Mouse (Mus musculus) midbrain, postnatal 0 days (tissue): ENCODE data around the gene Trabd2b. TPM values are rescaled to one million over a fixed set of nuclear protein-coding genes. Genes with fewer than 3 reads are reported as not detected.
A peak's percentile ranks its signal among the peaks of the same experiment; 100 is the strongest.

Experiments
- ATAC-seq: fragments of 200-750 bp; cut with Nextera tagmentation; 2 replicates; pipeline ENCODE4 v1.8.0; 2017; ENCODE audit warnings: moderate number of reproducible peaks, mild to moderate bottlenecking, moderate TSS enrichment, moderate library complexity; ENCODE audit not compliant: low FRiP score
- DNase-seq: peaks from one replicate; pipeline ENCODE4 v3.0.0-alpha.2; 2015; ENCODE audit warnings: low spot score
- H3K27ac ChIP-seq: fragments of 300-500 bp; sonication (generic); 2 replicates; pipeline ENCODE4 v1.5.1; 2014; ENCODE audit warnings: low read depth, mild to moderate bottlenecking, low read length, mixed read lengths
- H3K27me3 ChIP-seq: fragments of 300-500 bp; sonication (generic); 2 replicates; pipeline ENCODE4 v1.6.1; 2014; ENCODE audit warnings: low read length, control low read depth, mixed read lengths; ENCODE audit not compliant: insufficient read depth
- H3K36me3 ChIP-seq: fragments of 300-500 bp; sonication (generic); 2 replicates; pipeline ENCODE4 v1.6.1; 2014; ENCODE audit warnings: low read length, control low read depth, mixed read lengths; ENCODE audit not compliant: insufficient read depth
- H3K4me1 ChIP-seq: fragments of 300-500 bp; sonication (generic); 2 replicates; pipeline ENCODE4 v1.6.1; 2014; ENCODE audit warnings: mild to moderate bottlenecking, control low read depth, antibody characterized with exemption, low read length, mixed read lengths; ENCODE audit not compliant: insufficient read depth
- H3K4me2 ChIP-seq: fragments of 300-500 bp; sonication (generic); 2 replicates; pipeline ENCODE4 v1.6.1; 2014; ENCODE audit warnings: low read depth, mild to moderate bottlenecking, low read length, mixed read lengths; ENCODE audit not compliant: poor library complexity, severe bottlenecking
- H3K4me3 ChIP-seq: fragments of 300-500 bp; sonication (generic); 2 replicates; pipeline ENCODE4 v1.5.1; 2014; ENCODE audit warnings: low read depth, mild to moderate bottlenecking, low read length, moderate library complexity
- H3K9ac ChIP-seq: fragments of 300-500 bp; sonication (generic); replicated peaks from 2 replicates; pipeline ENCODE4 v1.6.1; 2014; ENCODE audit warnings: mild to moderate bottlenecking, low read length, moderate library complexity, mixed read lengths; ENCODE audit not compliant: poor library complexity, severe bottlenecking
- H3K9me3 ChIP-seq: fragments of 300-500 bp; sonication (generic); 2 replicates; pipeline ENCODE4 v1.6.1; 2016; ENCODE audit warnings: low read length, control low read depth
- CTCF ChIP-seq: IDR thresholded peaks from 2 replicates; pipeline ENCODE4 v1.5.1; 2016; ENCODE audit warnings: antibody characterized with exemption, mild to moderate bottlenecking
- WGBS: fragments of 180-500 bp; shearing (Covaris S2); extraction: QIAGEN DNeasy Blood & Tissue Kit; methylation state at CpG from one replicate; pipeline ENCODE4 v1.1.7; 2014; 5-methylcytosine and 5-hydroxymethylcytosine counted together
- polyA plus RNA-seq: library from polyadenylated mRNA; unstranded; fragments of >200 nt; fragmentation: Nextera tagmentation; extraction: Ambion mirVana; gene quantifications from 2 replicates; pipeline ENCODE4 v1.2.1, GENCODE M21; 2015
- total RNA-seq: library from RNA; depleted of rRNA; stranded (reverse); fragments of >200 nt; gene quantifications from 2 replicates; pipeline ENCODE4 v1.2.3, GENCODE M21; 2014

Trabd2b gene
- total and polyA plus RNA-seq, 2 experiments from 2014 or later: 0.48 to 1.8 TPM

DNA sequence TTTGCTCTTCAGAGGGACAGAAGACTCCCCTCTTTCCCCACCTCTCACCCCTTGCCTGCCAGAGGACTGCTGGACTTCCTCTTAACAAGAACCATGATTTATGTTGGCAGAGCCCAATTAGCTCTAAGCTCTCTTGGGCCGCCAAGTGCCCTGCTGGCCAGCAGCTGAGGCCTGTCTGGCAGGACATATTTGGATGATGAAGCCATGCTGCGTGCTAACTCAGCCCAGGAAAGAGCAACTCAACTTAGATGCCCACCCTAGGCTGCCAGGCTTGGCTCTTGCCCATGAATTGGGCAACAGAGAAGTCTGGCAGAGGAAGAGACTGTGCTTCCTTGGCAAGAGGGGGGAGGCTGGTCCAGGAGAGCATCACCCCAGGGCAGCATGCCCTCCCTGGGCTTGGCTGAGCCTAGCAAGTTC, 20.1 kb upstream of the Trabd2b start:
- no peak for TF ChIP-seq CTCF

DNA sequence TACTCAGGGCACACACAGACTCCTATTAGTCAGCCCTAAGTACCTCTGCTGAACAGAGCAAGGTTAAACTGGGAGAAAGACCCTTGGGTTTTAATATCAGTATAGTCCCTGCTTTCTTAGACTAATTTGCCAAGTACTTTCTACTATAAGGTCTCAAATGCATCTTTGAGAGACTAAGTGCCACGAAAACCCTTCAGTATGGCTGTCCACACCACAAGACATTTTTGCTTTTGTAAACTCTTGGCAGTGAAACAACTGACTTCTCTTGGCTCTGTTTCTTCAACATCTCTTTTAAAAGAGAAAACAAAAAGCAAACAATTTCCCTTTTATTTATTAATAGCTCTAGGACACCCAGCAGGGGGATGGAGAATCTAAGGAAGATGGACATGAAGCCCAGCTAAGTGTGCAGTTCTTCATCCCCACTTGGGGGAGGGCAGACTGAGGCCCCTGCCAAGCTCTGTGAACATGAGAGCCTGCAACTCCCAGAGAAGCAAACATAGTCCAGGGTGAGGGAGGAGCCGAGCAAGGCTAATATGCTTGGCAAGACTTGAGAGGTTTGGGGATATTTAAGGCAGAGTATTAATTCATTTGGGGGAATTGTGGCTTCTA, 18.9 kb upstream of the Trabd2b start:
- Histone ChIP-seq H3K4me2 (no peak overlapping the region), H3K4me3 (no peak overlapping the region), H3K9ac (no peak overlapping the region), H3K36me3 (no peaks in the 10 kb centered on the region), H3K27ac (no peak overlapping the region), H3K4me1 (no peaks in the 10 kb centered on the region), H3K27me3 (no peaks in the 10 kb centered on the region), H3K9me3 (no peaks in the 10 kb centered on the region)
- 61% methylated on average over 2 of the region's 2 CpGs for WGBS
- ATAC-seq: no peak
- DNase-seq: peak; percentile 35
- TF ChIP-seq CTCF: no peak

More for the DNA sequence above, 20.1 kb upstream of the Trabd2b start:
- Histone ChIP-seq H3K4me3 (no peak overlapping the region), H3K9ac (no peak overlapping the region), H3K27ac (no peak overlapping the region), H3K36me3 (no peaks in the 10 kb centered on the region), H3K4me1 (no peaks in the 10 kb centered on the region), H3K9me3 (no peaks in the 10 kb centered on the region), H3K27me3 (no peaks in the 10 kb centered on the region), H3K4me2 (no peak overlapping the region)
- DNase-seq (peak; percentile 94), ATAC-seq (peak; percentile 70)
- WGBS: 61% methylated on average over 2 of the region's 2 CpGs

DNA sequence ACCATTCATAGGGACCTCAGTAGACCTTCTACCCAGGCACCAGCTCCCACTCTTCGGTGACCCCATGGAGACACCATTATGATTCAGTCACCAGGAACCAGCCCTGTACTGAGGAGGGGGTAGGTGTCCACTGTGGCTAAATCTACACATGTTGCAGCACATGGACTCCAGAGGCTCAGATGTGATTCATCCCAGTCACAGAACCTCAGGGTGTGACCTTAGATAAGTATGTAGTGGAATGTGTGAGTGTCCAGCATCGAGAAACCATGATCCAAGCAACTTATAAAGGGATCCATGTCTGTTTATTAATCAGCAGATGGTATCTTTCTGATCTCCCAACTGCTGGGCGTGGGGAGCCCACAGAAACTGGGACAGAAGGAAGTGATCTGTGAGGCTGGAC, 18.2 kb upstream of the Trabd2b start:
- no peak for DNase-seq
- Histone ChIP-seq H3K9ac (no peak overlapping the region), H3K36me3 (no peaks in the 10 kb centered on the region), H3K27me3 (no peaks in the 10 kb centered on the region), H3K4me3 (no peak overlapping the region), H3K9me3 (no peaks in the 10 kb centered on the region), H3K27ac (no peak overlapping the region), H3K4me1 (no peaks in the 10 kb centered on the region), H3K4me2 (no peak overlapping the region)
- no peak for TF ChIP-seq CTCF
- ATAC-seq: no peak
- 84% methylated on average over 3 of the region's 3 CpGs for WGBS

DNA sequence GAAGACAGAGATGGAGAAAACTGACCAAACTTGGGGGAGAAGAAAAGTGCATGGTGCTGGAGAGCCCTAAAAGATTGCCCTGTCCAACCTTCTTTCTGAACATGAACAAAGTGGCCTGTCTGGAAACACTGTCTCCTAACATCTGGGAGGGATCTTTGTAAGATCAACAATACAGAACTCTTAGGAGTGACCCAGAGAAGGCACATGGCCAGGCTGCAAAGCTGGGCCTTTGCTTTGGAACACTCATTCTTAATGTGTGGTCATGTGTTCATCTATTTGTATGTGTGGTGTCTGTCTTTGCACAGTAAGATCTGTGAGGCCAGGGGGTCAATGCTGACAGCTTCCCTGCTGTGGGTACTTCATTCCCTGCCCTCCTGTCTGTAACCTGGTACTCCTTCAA, 16.9 kb upstream of the Trabd2b start:
- Histone ChIP-seq H3K9ac (no peak overlapping the region), H3K27ac (no peak overlapping the region), H3K4me3 (no peak overlapping the region), H3K36me3 (no peaks in the 10 kb centered on the region), H3K9me3 (no peaks in the 10 kb centered on the region), H3K4me2 (no peak overlapping the region), H3K4me1 (no peaks in the 10 kb centered on the region), H3K27me3 (no peaks in the 10 kb centered on the region; the same call in 1 of the 2 replicates)
- ATAC-seq (no peak), DNase-seq (no peak)
- TF ChIP-seq CTCF: no peak

DNA sequence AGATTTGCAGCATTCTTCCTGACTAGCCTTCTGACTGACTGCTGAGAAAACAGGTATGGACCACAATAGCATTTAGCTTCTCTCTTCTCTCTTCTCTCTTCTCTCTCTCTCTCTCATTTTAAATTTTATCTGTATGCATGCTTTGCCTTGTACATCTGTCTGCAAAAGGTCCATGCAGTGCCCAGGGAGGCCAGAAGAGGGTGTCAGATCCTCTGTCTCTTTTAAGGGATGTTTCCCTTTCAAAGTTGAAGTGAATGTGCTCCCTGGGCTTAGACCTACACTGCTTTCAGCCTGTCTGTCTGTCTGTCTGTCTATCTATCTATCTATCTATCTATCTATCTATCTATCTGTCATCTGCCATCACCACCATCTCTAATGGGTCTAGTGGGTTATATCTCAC, 8.9 kb upstream of the Trabd2b start:
- Histone ChIP-seq H3K27ac (no peak overlapping the region), H3K9me3 (no peaks in the 10 kb centered on the region), H3K36me3 (no peaks in the 10 kb centered on the region), H3K4me2 (no peak overlapping the region), H3K4me1 (no peaks in the 10 kb centered on the region), H3K27me3 (no peaks in the 10 kb centered on the region; the same call in 1 of the 2 replicates), H3K4me3 (no peak overlapping the region), H3K9ac (no peak overlapping the region)
- ATAC-seq: no peak
- no peak for DNase-seq
- TF ChIP-seq CTCF: peak; percentile 46

DNA sequence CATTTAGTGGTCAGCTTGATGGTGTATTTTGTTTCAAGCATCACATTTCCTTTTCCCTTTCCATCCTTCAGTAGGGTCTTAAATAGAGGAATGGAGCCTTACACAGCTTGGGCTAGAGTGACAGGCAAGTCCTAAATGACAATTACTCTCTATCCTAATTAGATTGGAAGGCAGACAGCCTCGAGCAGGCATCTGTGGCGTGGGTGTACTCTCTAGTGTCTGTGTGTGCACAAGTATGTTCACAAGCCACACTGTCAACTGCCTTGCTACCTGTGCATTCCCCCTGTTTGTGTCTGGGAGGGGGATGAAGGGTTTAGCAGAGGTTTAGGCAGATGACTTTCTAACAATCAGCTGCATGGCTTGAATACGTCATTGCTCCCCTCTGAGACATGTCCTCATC, 6.7 kb upstream of the Trabd2b start:
- H3K36me3 ChIP-seq: no peaks in the 10 kb centered on the region
- no peak overlapping the region for H3K4me3 ChIP-seq
- H3K9me3 ChIP-seq: no peaks in the 10 kb centered on the region
- no peak overlapping the region for H3K27ac ChIP-seq
- 63% methylated on average over 3 of the region's 3 CpGs for WGBS
- ATAC-seq (no peak), DNase-seq (no peak)
- no peak overlapping the region for H3K9ac ChIP-seq
- H3K27me3 ChIP-seq: peaks cover 4% of the 10 kb centered on the region; the same call in 1 of the 2 replicates
- H3K4me2 ChIP-seq: no peak overlapping the region
- no peak for TF ChIP-seq CTCF
- H3K4me1 ChIP-seq: no peaks in the 10 kb centered on the region
